Mouse (Mus musculus): ENCODE data around the gene R3hcc1l.

The R3hcc1l gene

GRCm38 (mm10) chr19:42518620-42519310, at the start of gene R3hcc1l:
Gene R3hcc1l (plus strand): TSS chr19:42518759.
- peak; percentile 89 to 94 for DNase-seq (ENCODE audit: low spot score in 2 of 2)

- DNase-seq (ENCODE audit: low spot score in 2 of 2) = no peak
Measured at GRCm38 (mm10) chr19:42471571-42471970, 47.0 kb upstream of the R3hcc1l start.

- no peak for DNase-seq (ENCODE audit: low spot score in 2 of 2)
Measured at GRCm38 (mm10) chr19:42472831-42473230, 45.7 kb upstream of the R3hcc1l start.

- no peak for DNase-seq (ENCODE audit: low spot score in 2 of 2)
Measured at GRCm38 (mm10) chr19:42477769-42478168, 40.8 kb upstream of the R3hcc1l start.

GRCm38 (mm10) chr19:42478303-42478702, 40.3 kb upstream of the R3hcc1l start:
- no peak for DNase-seq (ENCODE audit: low spot score in 2 of 2)

GRCm38 (mm10) chr19:42485443-42485842, 33.1 kb upstream of the R3hcc1l start:
- DNase-seq (ENCODE audit: low spot score in 2 of 2) = no peak

- no peak for DNase-seq (ENCODE audit: low spot score in 2 of 2)
Measured at GRCm38 (mm10) chr19:42487261-42487660, 31.3 kb upstream of the R3hcc1l start.

GRCm38 (mm10) chr19:42493257-42493917, 25.2 kb upstream of the R3hcc1l start:
- DNase-seq (ENCODE audit: low spot score in 2 of 2) = no peak

- DNase-seq (ENCODE audit: low spot score in 2 of 2) = no peak
Measured at GRCm38 (mm10) chr19:42504156-42504555, 14.4 kb upstream of the R3hcc1l start.

- no peak for DNase-seq (ENCODE audit: low spot score in 2 of 2)
Measured at GRCm38 (mm10) chr19:42509625-42510024, 8.9 kb upstream of the R3hcc1l start.

GRCm38 (mm10) chr19:42510276-42511171, 8.0 kb upstream of the R3hcc1l start:
- DNase-seq (ENCODE audit: low spot score in 2 of 2) = no peak

- DNase-seq (ENCODE audit: low spot score in 2 of 2) = no peak
Measured at GRCm38 (mm10) chr19:42515656-42516055, 2.9 kb upstream of the R3hcc1l start.

GRCm38 (mm10) chr19:42516121-42516520, 2.4 kb upstream of the R3hcc1l start:
- DNase-seq (ENCODE audit: low spot score in 2 of 2) = no peak

- no peak for DNase-seq (ENCODE audit: low spot score in 2 of 2)
Measured at GRCm38 (mm10) chr19:42517957-42518619, 471 bp upstream of the R3hcc1l start.

GRCm38 (mm10) chr19:42519760-42520159, 1.2 kb downstream of the R3hcc1l start:
- no peak for DNase-seq (ENCODE audit: low spot score in 2 of 2)

- no peak for DNase-seq (ENCODE audit: low spot score in 2 of 2)
Measured at GRCm38 (mm10) chr19:42524703-42525102, 6.1 kb downstream of the R3hcc1l start.

GRCm38 (mm10) chr19:42529992-42530437, 11.5 kb downstream of the R3hcc1l start:
- DNase-seq (ENCODE audit: low spot score in 2 of 2) = no peak

- no peak for DNase-seq (ENCODE audit: low spot score in 2 of 2)
Measured at GRCm38 (mm10) chr19:42534427-42534826, 15.9 kb downstream of the R3hcc1l start.

- DNase-seq (ENCODE audit: low spot score in 2 of 2) = no peak
Measured at GRCm38 (mm10) chr19:42537600-42537999, 19.0 kb downstream of the R3hcc1l start.

GRCm38 (mm10) chr19:42538911-42539310, 20.4 kb downstream of the R3hcc1l start:
- no peak for DNase-seq (ENCODE audit: low spot score in 2 of 2)

- DNase-seq (ENCODE audit: low spot score in 2 of 2) = no peak
Measured at GRCm38 (mm10) chr19:42539414-42540189, 21.0 kb downstream of the R3hcc1l start.

All from frontal cortex, postnatal 25 days (tissue).